Mouse (Mus musculus) lung, adult 2 months (tissue): ENCODE results near the gene Cfd.

ENCODE experiments used
- CTCF ChIP-seq: fragments of 200-500 bp; IDR thresholded peaks from 2 replicates; pipeline ENCODE4 v1.5.1; 2011; ENCODE audit warnings: mild to moderate bottlenecking, low read length, control low read depth; ENCODE audit not compliant: insufficient read depth
- POLR2A ChIP-seq: fragments of 200-500 bp; IDR thresholded peaks from 2 replicates; pipeline ENCODE4 v1.6.1; 2011; ENCODE audit warnings: low read depth, mild to moderate bottlenecking, control low read depth, low read length, borderline replicate concordance; ENCODE audit errors: extremely low read depth

DNA sequence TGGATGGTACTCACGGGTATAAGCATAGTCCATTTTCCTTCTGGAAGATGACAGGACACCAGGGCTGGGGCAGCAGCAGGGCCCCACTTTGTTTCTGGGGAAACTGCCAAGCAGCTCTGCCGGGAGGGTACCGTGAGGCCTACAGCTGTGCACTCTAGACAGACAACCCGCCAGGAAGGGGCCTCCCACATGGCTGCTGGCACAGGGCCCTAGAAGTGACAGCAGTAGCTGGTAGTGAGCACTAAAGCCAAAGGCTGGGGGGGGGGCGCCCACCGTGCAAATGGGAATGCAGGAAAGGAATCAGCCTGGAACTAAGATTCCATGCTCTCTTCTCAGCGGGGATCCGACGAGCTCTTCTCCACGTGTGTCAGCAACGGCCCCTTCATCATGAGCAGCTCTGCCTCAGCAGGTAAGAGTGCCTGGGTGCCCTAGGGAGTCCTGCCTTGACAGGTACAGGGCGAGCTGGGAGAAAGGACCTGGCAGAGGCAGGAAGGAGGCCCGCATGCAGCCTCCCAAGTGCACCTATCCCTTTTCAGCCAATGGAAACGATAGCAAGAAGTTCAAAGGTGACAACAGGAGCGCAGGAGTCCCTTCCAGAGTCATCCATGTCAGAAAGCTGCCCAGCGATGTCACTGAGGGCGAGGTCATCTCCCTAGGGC lies 32.1 kb upstream of the Cfd start:
- TF ChIP-seq POLR2A (no peak), CTCF (no peak)
